Mouse (Mus musculus): Measurements from ENCODE around the gene Lima1.

GRCm38 (mm10) chr15:99778677-99779335 is 96.5 kb downstream of the Lima1 start:
- peak; percentile 44 for TF ChIP-seq POLR2A (IDR thresholded peaks at IDR 0.05; ENCODE audit: insufficient read length, low read depth)
- TF ChIP-seq MYOG (IDR thresholded peaks at IDR 0.05; ENCODE audit: control insufficient read depth in 1 of 3, insufficient read depth in 1 of 3, insufficient read length in 2 of 3, low read depth in 2 of 3) = no peak
- no peak for TF ChIP-seq E2F4 (IDR thresholded peaks at IDR 0.05; ENCODE audit: insufficient read depth)
- TF ChIP-seq TCF12 (IDR thresholded peaks at IDR 0.05; ENCODE audit: insufficient read depth, poor library complexity, severe bottlenecking) = no peak
- TF ChIP-seq MAX (IDR thresholded peaks at IDR 0.05; ENCODE audit: low read depth) = no peak
- no peak for TF ChIP-seq CEBPB (IDR thresholded peaks at IDR 0.05; ENCODE audit: insufficient read depth, poor library complexity, severe bottlenecking)
- no peak for TF ChIP-seq MYOD1 (IDR thresholded peaks at IDR 0.05; ENCODE audit: control insufficient read depth in 1 of 3, insufficient read length in 2 of 3, low read depth in 2 of 3)
- no peak for TF ChIP-seq USF1 (IDR thresholded peaks at IDR 0.05; ENCODE audit: low read depth)
- TF ChIP-seq POLR2AphosphoS2 (IDR thresholded peaks at IDR 0.05; ENCODE audit: insufficient read length, low read depth) = peak; percentile 94
- no peak for TF ChIP-seq TCF3 (IDR thresholded peaks at IDR 0.05; ENCODE audit: insufficient read length, low read depth)
- TF ChIP-seq SRF (IDR thresholded peaks at IDR 0.05; ENCODE audit: control insufficient read depth, insufficient read length, low read depth) = no peak
- TF ChIP-seq REST (IDR thresholded peaks at IDR 0.05; ENCODE audit: insufficient read depth, insufficient read length) = no peak
